Mouse (Mus musculus) ES-E14 (cell line): ENCODE results near the gene Hspb9.

Experiments used
- CHD2 ChIP-seq: IDR thresholded peaks from 2 replicates; pipeline ENCODE4 v1.6.1; 2014; ENCODE audit warnings: mild to moderate bottlenecking, low read depth, low read length, inconsistent platforms
- HCFC1 ChIP-seq: IDR thresholded peaks from 2 replicates; pipeline ENCODE4 v1.6.1; 2012; ENCODE audit warnings: low read length, inconsistent platforms, borderline replicate concordance; ENCODE audit not compliant: insufficient read depth
- MAFK ChIP-seq: IDR thresholded peaks from 2 replicates; pipeline ENCODE4 v1.6.1; 2014; ENCODE audit warnings: mild to moderate bottlenecking, low read depth, low read length, inconsistent platforms; ENCODE audit not compliant: insufficient read depth
- ZNF384 ChIP-seq: IDR thresholded peaks from 2 replicates; pipeline ENCODE4 v1.6.1; 2012; ENCODE audit warnings: low read depth, low read length, inconsistent platforms

- no peak for TF ChIP-seq MAFK
- no peak for TF ChIP-seq ZNF384
- no peak for TF ChIP-seq HCFC1
- no peak for TF ChIP-seq CHD2
These were observed 15.7 kb upstream of the Hspb9 start for GRCm38 (mm10) chr11:100697921-100698320.
